Mouse (Mus musculus) gastrocnemius, adult 8-10 months (tissue): ENCODE results near the gene Tmem215. TPM values are rescaled to one million over a fixed set of nuclear protein-coding genes. Genes with fewer than 3 reads are reported as not detected.

Experiments
- total RNA-seq, 4 experiments: library from RNA; stranded (reverse); gene quantifications; 2 replicates each; pipeline ENCODE4 v1.2.4; 2022

Gene Tmem215
- total RNA-seq, 4 experiments from 2014 or later, result not detected

Other genes starting within 250 kb of the Tmem215 start
- gene Ddx58, start 232.4 kb upstream of the Tmem215 start, total RNA-seq, result 1 to 10 TPM; 1.5 to 2.0 (median 1.9) TPM
- 10 to 100 TPM; 47.2 to 76.3 (median 63.7) TPM for gene Smim27, start 202.6 kb upstream of the Tmem215 start, total RNA-seq
- 1 to 10 TPM; 6.8 to 9.2 (median 8.1) TPM for gene Topors, start 202.3 kb upstream of the Tmem215 start, total RNA-seq
- gene Ndufb6, start 192.8 kb upstream of the Tmem215 start, total RNA-seq, result 100 to 1,000 TPM; 266 to 287 (median 272) TPM
- 10 to 100 TPM; 13.3 to 18.5 (median 16.2) TPM for gene Aptx, start 231.0 kb downstream of the Tmem215 start, total RNA-seq
- 10 to 100 TPM; 24.8 to 44.0 (median 28.5) TPM for gene Dnaja1, start 250.0 kb downstream of the Tmem215 start, total RNA-seq